Mouse (Mus musculus) megakaryocyte-erythroid progenitor cell, adult 5-6 weeks (primary cell): ENCODE results near the gene Btbd9. TPM values are rescaled to one million over a fixed set of nuclear protein-coding genes. Genes with fewer than 3 reads are reported as not detected.

Experiments
- ATAC-seq: replicated peaks from 2 replicates; pipeline ENCODE4 v1.8.0; 2016; ENCODE audit warnings: mild to moderate bottlenecking, inconsistent platforms; ENCODE audit not compliant: severe bottlenecking, poor library complexity, low FRiP score, low TSS enrichment
- total RNA-seq, 2 experiments: library from RNA; stranded (forward) in 1 of 2; stranded (reverse) in 1 of 2; fragments of 200-1000, 215-1000 nt in 1 of 2; fragments of >200 nt in 1 of 2; fragmentation: Nextera tagmentation in 1 of 2; gene quantifications; 2 replicates each; pipeline ENCODE4 v1.2.3; 2014 to 2017

Gene Btbd9
- total RNA-seq, 2 experiments from 2014 or later, result 8.5 to 19.8 TPM

GRCm38 (mm10) chr17:30331380-30331779 lies 244.9 kb downstream of the Btbd9 start:
- no peak for ATAC-seq

GRCm38 (mm10) chr17:30329531-30329930 lies 246.8 kb downstream of the Btbd9 start:
- no peak for ATAC-seq

- no peak for ATAC-seq
Observed at GRCm38 (mm10) chr17:30328924-30329323, 247.4 kb downstream of the Btbd9 start.

DNA sequence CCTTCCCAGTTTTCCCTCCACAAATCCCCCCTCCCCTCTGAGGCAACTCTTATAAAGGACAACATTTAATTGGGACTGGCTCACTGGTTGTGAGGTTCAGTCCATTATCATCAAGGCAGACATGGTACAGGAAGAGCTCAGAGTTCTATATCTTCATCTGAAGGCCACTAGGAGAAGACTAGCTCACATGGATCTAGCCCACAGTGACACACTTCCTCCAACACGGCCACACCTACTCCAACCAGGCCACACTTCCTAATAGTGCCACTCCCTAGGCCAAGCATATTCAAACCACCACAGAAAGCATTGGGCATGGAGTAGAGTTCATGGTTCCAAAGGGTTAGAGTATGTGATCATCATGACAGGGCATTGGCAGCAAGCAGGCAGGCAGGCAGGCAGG lies 249.4 kb downstream of the Btbd9 start:
- no peak for ATAC-seq

- no peak for ATAC-seq
Observed at GRCm38 (mm10) chr17:30320301-30320700, 256.0 kb downstream of the Btbd9 start.

- no peak for ATAC-seq
Observed at GRCm38 (mm10) chr17:30312688-30313087, 263.6 kb downstream of the Btbd9 start.

GRCm38 (mm10) chr17:30309627-30310026 lies 266.7 kb downstream of the Btbd9 start:
- ATAC-seq, result no peak

GRCm38 (mm10) chr17:30308889-30309288 lies 267.4 kb downstream of the Btbd9 start:
- no peak for ATAC-seq

DNA sequence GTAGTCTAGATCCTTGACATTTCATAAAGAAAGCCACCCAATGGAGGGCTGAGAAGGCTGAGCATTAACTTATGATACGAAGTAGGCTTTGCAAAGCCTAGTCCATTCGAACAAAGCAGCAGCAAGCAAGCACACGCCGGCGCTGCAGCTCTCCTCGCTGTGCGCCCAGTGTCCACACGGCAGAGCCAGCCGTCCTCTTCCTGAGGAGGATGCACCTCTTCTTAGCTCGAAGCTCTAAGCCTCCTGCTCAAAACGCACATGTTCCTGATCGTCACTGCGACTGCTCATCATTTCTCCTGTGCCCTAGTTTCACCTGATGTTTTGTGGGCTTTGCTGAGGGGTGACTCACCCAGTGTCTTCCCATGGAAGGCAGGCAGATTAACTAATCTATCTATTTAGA lies 268.0 kb downstream of the Btbd9 start:
- ATAC-seq, result no peak

DNA sequence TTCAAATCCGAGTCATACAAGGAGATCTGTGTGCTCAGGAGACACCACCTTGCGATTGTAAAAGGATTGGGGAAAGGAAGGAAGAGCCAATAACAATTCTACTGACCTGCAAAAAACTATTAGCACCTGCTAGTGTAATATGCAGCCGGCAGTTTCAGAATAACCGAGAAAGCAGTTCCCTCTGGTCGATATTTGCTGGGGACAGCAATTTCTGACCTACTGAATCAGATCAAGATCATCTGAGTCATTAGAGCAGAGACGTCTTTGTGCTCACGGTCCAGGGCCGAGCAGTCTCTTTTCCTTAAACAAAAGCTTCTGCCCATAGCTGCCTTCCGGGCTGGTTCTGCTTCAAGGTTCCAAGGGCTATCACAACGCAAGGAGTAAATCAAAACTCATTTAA lies 269.1 kb downstream of the Btbd9 start:
- no peak for ATAC-seq

- no peak for ATAC-seq
Observed at GRCm38 (mm10) chr17:30304766-30305165, 271.5 kb downstream of the Btbd9 start.

DNA sequence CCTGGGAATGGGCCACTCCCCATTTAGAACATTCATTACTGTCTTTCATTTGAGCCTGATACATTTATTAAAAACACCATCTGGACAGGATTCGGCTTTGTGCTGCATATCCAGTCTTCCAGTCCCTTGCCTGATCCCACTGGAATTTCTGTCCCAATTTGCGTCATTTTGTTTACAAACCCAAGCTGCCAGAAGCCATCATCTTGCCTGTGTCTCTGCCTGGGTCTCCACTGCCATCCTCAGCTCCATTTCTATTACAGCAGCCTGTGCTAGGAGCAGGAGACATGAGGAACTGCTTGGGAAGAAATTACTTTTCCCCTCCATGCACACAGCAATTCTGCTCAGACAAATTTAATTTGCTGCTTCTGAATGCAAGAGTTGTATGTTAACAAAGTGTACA lies 274.9 kb downstream of the Btbd9 start:
- no peak for ATAC-seq

DNA sequence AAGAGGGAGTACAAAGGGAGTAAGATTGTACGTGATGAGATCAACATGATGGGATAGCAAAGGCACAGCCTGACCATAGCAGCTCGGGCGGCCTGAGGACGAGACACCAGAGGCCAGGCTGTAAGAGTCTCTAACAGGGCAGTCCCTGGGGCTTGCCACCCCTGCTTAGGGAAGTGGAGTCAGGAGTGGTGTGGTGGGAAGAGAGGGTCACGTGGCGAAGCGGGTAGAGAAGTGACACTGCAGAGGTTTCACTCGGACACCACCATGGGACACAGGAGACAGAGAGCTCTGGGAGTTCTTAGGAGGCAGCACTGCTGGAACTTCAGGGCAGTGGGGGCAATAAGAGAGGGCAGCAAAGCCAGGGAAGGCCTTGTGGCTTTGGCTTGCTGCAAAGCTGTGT lies 278.9 kb downstream of the Btbd9 start:
- ATAC-seq, result no peak

- no peak for ATAC-seq
Observed at GRCm38 (mm10) chr17:30296069-30296468, 280.2 kb downstream of the Btbd9 start.

DNA sequence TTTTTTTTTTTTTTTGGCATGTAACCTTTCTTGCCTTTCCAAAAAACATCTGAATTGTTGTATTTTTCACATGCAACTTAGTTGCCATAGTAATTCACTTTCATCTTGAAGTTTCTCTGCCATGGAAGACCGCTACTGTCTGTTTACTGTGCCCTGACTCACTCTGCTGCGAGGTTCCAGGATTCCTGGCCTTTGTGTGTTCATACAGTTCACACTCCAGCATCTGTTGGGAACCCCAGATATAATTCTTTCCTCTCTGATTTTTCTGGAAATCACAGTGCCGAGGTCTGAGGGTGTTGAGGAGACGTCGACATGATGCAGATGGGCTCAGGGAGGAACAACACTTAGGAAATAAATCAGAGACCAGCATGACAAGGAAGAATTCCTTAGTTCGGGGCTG lies 283.6 kb downstream of the Btbd9 start:
- ATAC-seq, result no peak

GRCm38 (mm10) chr17:30285641-30286040 lies 290.6 kb downstream of the Btbd9 start:
- no peak for ATAC-seq

DNA sequence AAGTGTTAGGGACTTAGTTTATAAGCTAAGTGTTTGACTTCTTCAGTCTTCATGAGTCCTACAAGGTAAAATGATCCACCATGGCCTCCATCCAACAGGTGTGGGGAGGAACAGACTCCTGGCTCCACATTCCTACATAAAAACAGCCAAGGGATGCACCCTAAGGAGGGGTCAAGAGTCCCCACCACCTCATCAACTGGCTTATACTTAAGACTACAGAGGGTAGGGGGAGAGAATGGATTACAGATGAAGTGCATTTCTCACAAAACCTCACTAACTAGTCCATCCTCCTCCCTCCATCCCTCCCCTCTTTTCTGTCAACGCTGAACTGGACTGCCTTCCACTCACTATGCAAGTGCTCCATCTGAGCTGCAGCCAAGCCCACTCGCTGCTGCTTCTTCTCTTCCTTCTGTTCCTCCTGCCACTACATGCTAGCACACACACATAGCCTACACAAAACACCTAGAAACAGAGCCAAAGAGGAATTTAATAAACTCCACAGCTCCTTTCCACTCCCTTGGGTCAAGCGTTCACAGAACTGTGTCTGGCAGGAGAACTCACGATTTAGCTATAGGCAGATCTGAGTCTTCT lies 292.7 kb downstream of the Btbd9 start:
- no peak for ATAC-seq

- ATAC-seq, result no peak
Observed at GRCm38 (mm10) chr17:30283001-30283400, 293.3 kb downstream of the Btbd9 start.

DNA sequence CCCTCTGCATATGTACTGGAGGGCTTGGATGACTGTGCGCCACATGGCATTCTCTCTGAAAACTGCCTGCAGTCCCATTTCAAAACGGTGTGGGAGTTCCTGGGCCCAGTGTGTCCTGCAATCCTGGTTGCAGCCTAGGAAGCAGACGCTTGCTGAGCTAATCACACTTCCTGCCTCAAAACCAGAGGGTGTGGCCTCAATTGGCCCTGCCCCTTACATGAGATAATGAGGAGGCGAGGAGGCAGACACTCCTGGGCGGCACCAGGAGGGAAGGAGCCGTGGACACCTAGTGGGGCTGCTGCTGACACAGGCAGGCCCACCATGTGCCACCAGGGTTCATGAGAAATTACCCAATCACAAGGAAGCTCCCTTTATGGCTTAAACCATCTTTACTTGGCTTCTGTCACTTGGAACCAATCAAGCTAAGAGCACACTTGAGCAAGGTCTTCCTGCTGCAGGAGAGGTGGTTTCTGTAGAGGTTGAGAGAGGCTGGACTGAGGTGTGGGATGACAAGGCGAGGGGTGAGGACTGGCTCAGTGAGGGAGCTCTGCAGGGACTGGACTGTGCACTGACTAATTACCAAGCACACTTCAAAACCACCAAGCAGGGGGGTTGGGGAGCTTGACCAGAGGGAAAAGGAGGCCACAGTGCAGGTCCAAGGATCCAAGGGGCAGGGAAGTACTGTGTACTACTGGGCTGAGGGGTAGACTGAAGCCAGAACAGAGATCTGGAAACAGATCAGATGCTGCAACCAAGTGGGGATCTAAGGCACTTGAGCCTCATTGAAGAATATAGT lies 295.8 kb downstream of the Btbd9 start:
- ATAC-seq, result peak; percentile 90

- ATAC-seq, result no peak
Observed at GRCm38 (mm10) chr17:30279684-30280083, 296.6 kb downstream of the Btbd9 start.
